Mouse (Mus musculus): ENCODE results near the gene Serpina3j.
"Not testable (repeated sequence)": the region's sequence is repeated elsewhere in the genome, so short reads cannot be mapped to it uniquely, and the experiment has no call there.

GRCm38 (mm10) chr12:104336873-104337272 is 22.5 kb downstream of the Serpina3j start:
- TF ChIP-seq CTCF (IDR thresholded peaks at IDR 0.05; ENCODE audit: borderline replicate concordance, extremely low read depth, insufficient read depth, insufficient read length); POLR2A (IDR thresholded peaks at IDR 0.05; ENCODE audit: borderline replicate concordance, extremely low read depth, insufficient read depth, insufficient read length, poor library complexity, severe bottlenecking): not testable (repeated sequence)
